Mouse (Mus musculus) midbrain, embryonic 11.5 days (tissue): ENCODE data around the gene Morc2a. TPM values are rescaled to one million over a fixed set of nuclear protein-coding genes. Genes with fewer than 3 reads are reported as not detected.
"Not testable (repeated sequence)": the region's sequence is repeated elsewhere in the genome, so short reads cannot be mapped to it uniquely, and the experiment has no call there.

Experiments used
- ATAC-seq: fragments of 200-750 bp; cut with Nextera tagmentation; 2 replicates; pipeline ENCODE4 v1.8.0; 2017; ENCODE audit warnings: moderate TSS enrichment, moderate library complexity; ENCODE audit not compliant: low FRiP score
- DNase-seq: peaks from one replicate; pipeline ENCODE4 v3.0.0; 2015; ENCODE audit warnings: low spot score; ENCODE audit errors: missing footprints
- H3K27ac ChIP-seq: fragments of 300-500 bp; sonication (generic); 2 replicates; pipeline ENCODE4 v1.5.1; 2014; ENCODE audit warnings: low read depth, low read length
- H3K27me3 ChIP-seq: fragments of 300-500 bp; sonication (generic); 2 replicates; pipeline ENCODE4 v1.6.1; 2014; ENCODE audit warnings: mild to moderate bottlenecking, low read length, moderate library complexity, mixed read lengths; ENCODE audit not compliant: control insufficient read depth, insufficient read depth
- H3K36me3 ChIP-seq: fragments of 300-500 bp; sonication (generic); 2 replicates; pipeline ENCODE4 v1.6.1; 2014; ENCODE audit warnings: mild to moderate bottlenecking, low read length, moderate library complexity, mixed read lengths; ENCODE audit not compliant: control insufficient read depth, insufficient read depth
- H3K4me1 ChIP-seq: fragments of 300-500 bp; sonication (generic); 2 replicates; pipeline ENCODE4 v1.6.1; 2014; ENCODE audit warnings: low read length; ENCODE audit not compliant: control insufficient read depth, insufficient read depth
- H3K4me2 ChIP-seq: fragments of 300-500 bp; sonication (generic); 2 replicates; pipeline ENCODE4 v1.6.1; 2014; ENCODE audit warnings: mild to moderate bottlenecking, moderate library complexity
- H3K4me3 ChIP-seq: fragments of 300-500 bp; sonication (generic); 2 replicates; pipeline ENCODE4 v1.5.1; 2014; ENCODE audit warnings: low read depth, low read length
- H3K9ac ChIP-seq: fragments of 300-500 bp; sonication (generic); 2 replicates; pipeline ENCODE4 v1.6.1; 2014; ENCODE audit warnings: low read length
- H3K9me3 ChIP-seq: fragments of 300-500 bp; sonication (generic); 2 replicates; pipeline ENCODE4 v1.6.1; 2016; ENCODE audit warnings: low read length; ENCODE audit not compliant: control insufficient read depth
- WGBS: fragments of 180-500 bp; shearing (Covaris S2); extraction: QIAGEN DNeasy Blood & Tissue Kit; methylation state at CpG from one replicate; pipeline ENCODE4 v1.1.7; 2014; 5-methylcytosine and 5-hydroxymethylcytosine counted together
- polyA plus RNA-seq: library from polyadenylated mRNA; unstranded; fragments of >200 nt; fragmentation: Nextera tagmentation; extraction: Ambion mirVana; gene quantifications from 2 replicates; pipeline ENCODE4 v1.2.1, GENCODE M21; 2014

Gene Morc2a
- polyA plus RNA-seq, result 27.3 and 28.1 TPM in 2 replicates

DNA sequence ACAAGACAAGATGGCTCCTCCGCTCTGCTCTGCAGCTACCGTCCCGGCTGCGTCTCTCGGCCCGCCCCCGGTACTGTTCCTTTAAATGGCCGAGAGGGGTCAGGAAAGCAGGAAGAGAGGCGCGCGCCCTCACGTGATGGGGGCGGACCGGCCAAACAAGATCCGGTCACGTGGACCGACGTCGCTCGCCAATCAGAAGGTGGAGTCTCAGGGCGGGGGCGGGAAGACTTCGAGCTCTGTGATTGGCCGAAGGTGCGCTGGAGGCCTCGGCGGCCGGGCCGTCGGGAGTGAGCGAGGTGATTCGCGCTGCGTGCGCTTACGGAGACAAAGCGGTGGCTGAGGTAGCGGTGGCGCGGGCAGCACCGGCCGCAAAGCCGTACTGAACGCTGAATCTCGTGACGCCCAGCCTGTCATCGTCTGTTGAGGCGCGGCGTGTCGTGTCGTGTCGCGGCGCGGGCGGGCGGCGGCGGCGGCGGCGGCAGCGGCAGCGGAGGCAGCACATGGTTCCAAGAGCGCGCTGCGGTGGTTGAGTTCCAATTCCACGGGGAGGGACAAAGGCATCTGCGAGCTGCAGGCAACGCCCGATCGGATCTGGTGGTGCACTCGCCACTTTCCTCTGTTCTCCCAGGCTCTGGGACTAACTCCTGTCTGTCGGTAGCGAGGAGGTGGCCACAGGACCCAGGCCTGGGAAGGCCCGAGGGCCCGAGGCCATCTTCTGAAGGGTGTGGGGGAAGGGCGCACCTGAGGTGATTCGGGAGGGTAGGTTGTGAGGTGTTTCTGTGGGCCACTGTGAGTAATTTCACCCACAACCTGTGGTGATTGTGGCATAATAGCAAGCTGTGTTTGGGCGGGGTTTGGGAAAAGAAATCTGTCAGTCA is at the start of gene Morc2a:
TSS of gene Morc2a (plus strand) at position 228 of the 878 bp plus-strand sequence.
- DNase-seq, result peak; percentile 99
- Histone ChIP-seq H3K4me2 (peak within 1 kb of the TSS; percentile 75), H3K4me3 (peak within 1 kb of the TSS; percentile 96), H3K4me1 (peaks cover 4% of the 10 kb centered on the region; the same call in 1 of the 2 replicates), H3K9ac (peak within 1 kb of the TSS; percentile 97), H3K27me3 (no peaks in the 10 kb centered on the region), H3K36me3 (peaks cover 25% of the 10 kb centered on the region), H3K27ac (peak within 1 kb of the TSS; percentile 85), H3K9me3 (peaks cover 14% of the 10 kb centered on the region)
- WGBS, result under 1% methylated on average over 80 of the region's 81 CpGs
- ATAC-seq, result peak; percentile 98

DNA sequence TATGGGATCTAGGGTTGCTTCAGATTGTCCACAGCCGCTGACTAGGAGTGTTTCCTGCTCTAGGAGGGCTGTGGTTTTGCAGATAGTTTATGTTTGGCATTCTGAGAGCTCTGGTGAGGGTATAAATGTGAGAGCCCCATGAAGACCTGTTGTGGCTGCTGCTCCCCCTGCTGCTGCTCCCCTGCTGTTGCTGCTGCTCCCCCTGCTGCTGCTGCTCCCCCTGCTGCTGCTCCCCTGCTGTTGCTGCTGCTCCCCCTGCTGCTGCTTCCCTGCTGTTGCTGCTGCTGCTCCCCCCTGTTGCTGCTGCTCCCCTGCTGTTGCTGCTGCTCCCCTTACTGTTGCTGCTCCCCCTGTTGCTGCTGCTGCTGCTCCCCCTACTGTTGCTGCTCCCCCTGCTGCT is 47.0 kb upstream of the Morc2a start:
- WGBS, result 53% methylated on average over 1 of the region's 1 CpGs
- H3K4me3 ChIP-seq, DNase-seq, H3K4me1 ChIP-seq, H3K27me3 ChIP-seq, H3K27ac ChIP-seq, H3K36me3 ChIP-seq, H3K9ac ChIP-seq, H3K4me2 ChIP-seq, ATAC-seq, H3K9me3 ChIP-seq: not testable (repeated sequence)

DNA sequence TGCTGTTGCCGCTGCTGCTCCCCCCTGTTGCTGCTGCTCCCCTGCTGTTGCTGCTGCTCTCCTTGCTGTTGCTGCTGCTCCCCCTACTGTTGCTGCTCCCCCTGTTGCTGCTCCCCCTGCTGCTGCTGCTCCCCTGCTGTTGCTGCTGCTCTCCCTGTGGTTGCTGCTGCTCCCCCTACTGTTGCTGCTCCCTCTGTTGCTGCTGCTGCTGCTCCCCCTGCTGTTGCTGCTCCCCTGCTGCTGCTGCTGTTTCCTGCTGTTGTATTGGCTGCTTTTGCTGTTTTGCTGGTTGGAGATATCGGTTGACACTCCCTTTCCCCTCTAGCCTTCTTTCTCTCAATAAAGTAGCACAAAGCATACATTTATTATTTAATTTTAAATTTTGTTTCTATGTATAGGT is 46.3 kb upstream of the Morc2a start:
- H3K4me2 ChIP-seq, H3K36me3 ChIP-seq, H3K9ac ChIP-seq, H3K9me3 ChIP-seq, H3K27me3 ChIP-seq, H3K27ac ChIP-seq, DNase-seq, H3K4me3 ChIP-seq, ATAC-seq, H3K4me1 ChIP-seq: not testable (repeated sequence)
- 51% methylated on average over 2 of the region's 2 CpGs for WGBS

DNA sequence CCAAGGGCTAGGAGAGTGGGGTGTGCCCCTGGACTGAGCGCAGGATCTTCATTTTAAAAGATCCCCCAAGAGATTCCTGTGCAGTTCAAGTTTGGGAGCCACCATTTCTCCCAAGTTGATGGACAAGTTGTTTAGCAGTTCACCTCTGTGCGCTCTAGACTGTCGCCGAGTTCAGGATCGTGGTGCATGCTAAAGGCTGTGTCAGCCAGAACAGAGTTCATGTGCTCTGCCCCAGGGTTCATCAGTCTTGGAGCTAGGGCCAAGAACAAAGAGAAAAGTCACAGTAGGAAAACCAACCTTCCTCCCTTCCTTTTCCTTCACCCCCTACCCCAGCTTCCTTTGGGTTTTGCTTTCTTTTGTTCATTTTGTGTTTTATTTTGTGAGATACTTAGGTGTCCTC is 42.5 kb upstream of the Morc2a start:
- WGBS, result 94% methylated on average over 5 of the region's 5 CpGs
- H3K9me3 ChIP-seq, result no peaks in the 10 kb centered on the region
- DNase-seq (no peak), ATAC-seq (no peak)
- no peaks in the 10 kb centered on the region for H3K4me1 ChIP-seq
- H3K4me2 ChIP-seq, result no peak overlapping the region
- H3K27ac ChIP-seq, result no peak overlapping the region
- no peaks in the 10 kb centered on the region for H3K27me3 ChIP-seq
- no peaks in the 10 kb centered on the region for H3K36me3 ChIP-seq
- H3K4me3 ChIP-seq, result no peak overlapping the region
- no peak overlapping the region for H3K9ac ChIP-seq

DNA sequence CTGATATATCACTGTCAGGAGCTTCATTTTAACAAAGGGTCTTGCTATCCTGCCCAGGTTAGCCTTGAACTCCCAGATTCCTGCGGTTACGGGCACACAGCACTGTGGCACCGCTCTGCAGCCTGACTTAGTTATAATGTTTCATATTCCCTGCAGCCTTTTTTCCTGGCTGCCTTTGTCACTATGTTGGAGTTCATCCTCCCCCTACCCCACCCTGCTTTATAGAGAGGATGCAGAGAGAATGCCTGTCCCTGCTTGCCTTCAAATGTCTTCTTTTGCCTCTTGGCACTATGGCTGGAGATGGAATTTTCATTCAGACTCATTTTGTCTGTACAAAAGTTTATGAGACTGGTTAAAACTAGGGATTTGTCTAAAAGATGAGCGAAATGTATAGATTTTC is 33.4 kb upstream of the Morc2a start:
- WGBS, result 85% methylated on average over 4 of the region's 4 CpGs
- Histone ChIP-seq H3K4me2 (no peak overlapping the region), H3K4me1 (no peaks in the 10 kb centered on the region), H3K36me3 (no peaks in the 10 kb centered on the region), H3K4me3 (no peak overlapping the region), H3K27me3 (no peaks in the 10 kb centered on the region), H3K27ac (no peak overlapping the region), H3K9ac (no peak overlapping the region), H3K9me3 (no peaks in the 10 kb centered on the region)
- ATAC-seq (no peak), DNase-seq (no peak)

GRCm38 (mm10) chr11:3622826-3623225 is 26.2 kb upstream of the Morc2a start:
- Histone ChIP-seq H3K27me3 (no peaks in the 10 kb centered on the region), H3K4me3 (no peak overlapping the region), H3K4me2 (no peak overlapping the region), H3K9me3 (no peaks in the 10 kb centered on the region), H3K36me3 (no peaks in the 10 kb centered on the region), H3K4me1 (no peaks in the 10 kb centered on the region), H3K27ac (no peak overlapping the region), H3K9ac (no peak overlapping the region)
- no peak for ATAC-seq
- WGBS, result 85% methylated on average over 5 of the region's 5 CpGs
- no peak for DNase-seq

GRCm38 (mm10) chr11:3624391-3625027 is 24.5 kb upstream of the Morc2a start:
- H3K4me2 ChIP-seq, result no peak overlapping the region
- ATAC-seq (no peak), DNase-seq (no peak)
- no peak overlapping the region for H3K9ac ChIP-seq
- no peaks in the 10 kb centered on the region for H3K9me3 ChIP-seq
- H3K4me3 ChIP-seq, result no peak overlapping the region
- 80% methylated on average over 4 of the region's 4 CpGs for WGBS
- H3K27ac ChIP-seq, result no peak overlapping the region
- peaks cover 2% of the 10 kb centered on the region; the same call in 1 of the 2 replicates for H3K27me3 ChIP-seq
- peaks cover 2% of the 10 kb centered on the region; the same call in 1 of the 2 replicates for H3K4me1 ChIP-seq
- H3K36me3 ChIP-seq, result no peaks in the 10 kb centered on the region

- Histone ChIP-seq H3K36me3 (no peaks in the 10 kb centered on the region), H3K9ac (peak overlapping the region; percentile 49; the same call in 1 of the 2 replicates), H3K4me2 (peak overlapping the region; percentile 72), H3K9me3 (no peaks in the 10 kb centered on the region), H3K4me1 (peaks cover 2% of the 10 kb centered on the region; the same call in 1 of the 2 replicates), H3K27me3 (peaks cover 2% of the 10 kb centered on the region; the same call in 1 of the 2 replicates), H3K4me3 (peak overlapping the region; percentile 35), H3K27ac (no peak overlapping the region)
- peak; percentile 92 for DNase-seq
- ATAC-seq, result peak; percentile 46; the same call in 1 of the 2 replicates
- under 1% methylated on average over 32 of the region's 32 CpGs for WGBS
Measured at GRCm38 (mm10) chr11:3628999-3629491, 19.9 kb upstream of the Morc2a start.

DNA sequence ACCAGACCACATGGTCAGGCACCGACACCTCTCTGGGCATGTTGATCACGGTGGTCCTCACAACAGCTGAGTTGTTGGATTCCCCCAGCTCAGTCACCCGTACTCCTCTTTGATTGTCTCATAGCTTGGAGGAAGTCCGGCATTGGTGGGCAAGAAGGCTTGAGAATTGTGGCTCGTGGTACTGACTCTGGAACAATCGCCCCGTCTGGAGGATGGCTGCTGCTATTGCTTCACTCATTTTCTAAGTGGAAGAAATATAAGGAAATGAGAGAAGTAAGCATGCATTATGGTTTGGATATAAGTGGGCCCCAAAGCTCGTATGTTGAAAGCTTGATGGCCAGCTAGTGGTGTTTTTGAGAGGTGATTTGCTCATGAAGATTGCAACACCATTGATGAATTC is 15.7 kb upstream of the Morc2a start:
- H3K9ac ChIP-seq, H3K4me3 ChIP-seq, H3K4me2 ChIP-seq, H3K4me1 ChIP-seq, ATAC-seq, H3K9me3 ChIP-seq, H3K27me3 ChIP-seq, H3K36me3 ChIP-seq, H3K27ac ChIP-seq, DNase-seq: not testable (repeated sequence)
- WGBS, result 88% methylated on average over 8 of the region's 8 CpGs
